Mouse (Mus musculus): ENCODE measurements around the gene Bri3bp.
A peak's percentile ranks its signal among the peaks of the same experiment; 100 is the strongest.
"Not testable (repeated sequence)": the region's sequence is repeated elsewhere in the genome, so short reads cannot be mapped to it uniquely, and the experiment has no call there.

The Bri3bp gene

DNA sequence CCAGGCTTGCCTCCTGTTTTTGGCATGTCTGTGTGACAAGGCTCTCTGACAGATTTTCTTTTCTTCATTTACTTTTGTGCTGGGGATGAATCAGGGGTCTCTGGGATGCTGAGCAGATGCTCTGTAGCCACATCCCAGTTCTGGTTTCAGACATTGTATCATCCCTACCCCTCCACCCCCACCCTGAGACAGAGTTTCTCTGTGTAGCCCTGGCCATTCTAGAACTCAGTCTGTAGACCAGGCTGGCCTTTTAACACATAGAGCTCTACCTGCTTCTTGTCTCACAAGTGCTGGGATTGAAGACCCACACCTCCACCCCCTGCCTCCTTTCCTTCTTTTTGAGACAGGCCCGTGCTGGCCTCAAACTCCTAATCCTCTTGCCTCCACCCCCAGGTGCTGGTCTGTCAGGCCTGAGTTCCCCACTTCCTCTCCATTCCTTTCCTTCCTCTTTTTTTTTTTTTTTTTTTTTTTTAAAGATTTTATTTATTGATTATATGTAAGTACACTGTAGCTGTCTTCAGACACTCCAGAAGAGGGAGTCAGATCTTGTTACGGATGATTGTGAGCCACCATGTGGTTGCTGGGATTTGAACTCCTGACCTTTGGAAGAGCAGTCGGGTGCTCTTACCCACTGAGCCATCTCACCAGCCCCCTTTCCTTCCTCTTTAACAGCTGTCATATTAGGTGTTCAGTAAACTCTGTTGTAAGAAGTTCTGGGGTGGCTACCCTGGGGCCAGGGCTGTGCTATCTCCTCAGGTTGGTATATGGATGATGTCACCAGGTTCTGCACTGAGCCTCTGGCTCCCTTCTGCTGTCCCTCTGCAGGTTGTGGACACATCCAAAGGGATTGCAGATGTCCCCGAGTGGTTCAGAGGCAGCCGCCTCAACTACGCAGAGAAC is 42.6 kb downstream of the Bri3bp start:
- DNase-seq (ENCODE audit: extremely low spot score, low spot score): no peak

DNA sequence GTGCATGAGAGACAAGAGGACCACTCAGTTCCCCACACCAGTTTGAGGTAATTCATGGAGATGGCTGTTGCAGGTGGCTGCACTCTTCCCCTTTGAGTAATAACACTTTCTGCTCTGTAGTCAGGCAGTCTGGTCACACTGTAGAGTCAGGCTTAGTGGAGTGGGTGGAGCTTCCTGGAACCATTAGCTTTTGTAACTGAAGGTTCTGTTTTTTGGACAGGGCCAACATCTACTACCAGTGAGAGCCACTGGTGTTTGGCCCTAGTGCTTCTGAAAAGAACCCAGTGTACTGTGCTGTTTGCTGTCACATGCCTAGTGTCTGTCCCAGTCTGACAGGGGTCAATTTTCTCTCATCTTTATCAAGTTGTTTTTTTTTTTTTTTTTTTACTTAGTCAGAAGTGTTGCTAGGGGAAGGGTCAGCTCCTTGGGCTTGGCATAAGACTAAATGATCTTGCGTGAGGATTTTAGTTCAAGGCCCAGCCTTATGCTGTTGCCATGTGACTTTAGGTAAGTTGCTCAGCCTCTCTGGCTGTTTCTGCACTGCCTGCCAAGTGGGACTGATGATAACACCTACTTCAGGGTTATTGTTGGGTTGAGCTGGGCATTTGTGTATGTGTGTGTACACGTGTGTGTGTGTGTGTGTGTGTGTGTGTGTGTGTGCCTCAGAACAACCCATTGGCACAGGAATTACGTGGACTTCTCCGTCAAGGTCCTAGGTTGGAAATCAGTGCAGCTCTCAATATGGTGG is 43.8 kb downstream of the Bri3bp start:
- no peak for DNase-seq (ENCODE audit: extremely low spot score, low spot score)

DNA sequence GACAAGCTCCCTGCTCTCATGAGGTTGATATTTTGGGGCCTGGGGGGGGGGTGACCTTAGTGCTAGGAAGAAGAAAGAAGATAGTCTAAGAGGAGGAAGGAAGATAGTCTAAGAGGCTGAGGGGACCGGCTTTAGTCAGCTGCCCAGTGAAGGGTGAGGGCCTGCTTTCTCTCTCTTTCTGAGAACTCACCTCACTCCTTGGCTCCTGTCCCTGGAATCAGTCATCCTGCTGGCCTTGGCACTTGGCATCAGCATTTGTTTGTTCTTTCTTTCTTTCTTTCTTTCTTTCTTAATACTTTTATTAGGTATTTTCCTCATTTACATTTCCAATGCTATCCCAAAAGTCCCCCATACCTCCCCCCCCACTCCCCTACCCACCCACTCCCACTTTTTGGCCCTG is 44.7 kb downstream of the Bri3bp start:
- no peak for DNase-seq (ENCODE audit: extremely low spot score, low spot score)

DNA sequence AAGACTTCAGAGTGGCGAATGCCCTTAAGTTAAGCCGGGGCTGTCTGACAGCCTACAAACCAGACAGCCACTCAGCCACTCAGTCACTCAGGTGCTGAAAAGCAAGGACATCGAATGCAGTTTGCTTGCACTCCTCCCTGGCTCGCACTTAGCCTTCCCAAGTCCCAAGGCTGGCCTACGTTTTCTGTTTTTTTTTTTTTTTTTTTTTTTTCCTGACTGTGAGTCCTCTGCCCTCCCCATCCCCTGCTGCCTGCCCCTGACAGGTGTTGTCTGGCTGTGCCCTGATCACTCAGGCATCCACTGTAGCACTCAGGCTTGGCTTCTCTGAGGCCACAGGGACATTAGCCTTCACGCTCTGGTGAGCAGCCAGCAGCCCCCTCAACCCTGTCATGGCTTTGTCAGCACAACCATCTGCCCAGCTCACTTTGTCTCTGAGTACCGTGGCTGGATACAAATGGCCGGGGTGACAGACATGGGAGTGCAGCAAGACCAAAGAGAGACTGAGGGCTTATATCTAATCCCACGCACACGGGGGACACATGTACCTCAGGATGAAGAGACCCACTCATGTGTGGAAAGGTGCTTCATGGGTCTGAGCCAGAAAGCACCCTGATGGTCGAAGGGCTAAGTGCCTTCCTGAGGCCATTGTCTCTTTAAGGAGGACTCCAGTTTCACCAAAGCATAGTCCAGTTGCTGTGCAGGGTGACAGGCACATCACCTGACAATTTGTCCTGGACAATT is 46.2 kb downstream of the Bri3bp start:
- no peak for DNase-seq (ENCODE audit: extremely low spot score, low spot score)

DNA sequence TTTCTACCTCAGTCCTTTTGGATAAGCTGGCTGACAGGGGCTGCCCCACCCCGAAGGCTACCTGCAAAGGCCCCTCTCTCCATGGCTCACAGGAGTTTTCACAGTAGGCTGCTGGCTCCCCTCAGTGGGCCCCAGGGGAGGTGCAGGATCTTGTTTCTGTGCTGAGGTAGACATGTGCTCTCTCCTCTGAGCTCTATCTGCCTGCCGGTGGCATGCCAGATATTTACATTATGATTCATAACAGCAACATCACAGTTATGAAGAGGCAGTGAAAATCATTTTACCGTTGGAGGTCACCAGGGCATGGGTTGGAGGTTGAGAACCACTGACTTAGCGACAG is 46.7 kb downstream of the Bri3bp start:
- DNase-seq (ENCODE audit: extremely low spot score, low spot score): no peak

DNA sequence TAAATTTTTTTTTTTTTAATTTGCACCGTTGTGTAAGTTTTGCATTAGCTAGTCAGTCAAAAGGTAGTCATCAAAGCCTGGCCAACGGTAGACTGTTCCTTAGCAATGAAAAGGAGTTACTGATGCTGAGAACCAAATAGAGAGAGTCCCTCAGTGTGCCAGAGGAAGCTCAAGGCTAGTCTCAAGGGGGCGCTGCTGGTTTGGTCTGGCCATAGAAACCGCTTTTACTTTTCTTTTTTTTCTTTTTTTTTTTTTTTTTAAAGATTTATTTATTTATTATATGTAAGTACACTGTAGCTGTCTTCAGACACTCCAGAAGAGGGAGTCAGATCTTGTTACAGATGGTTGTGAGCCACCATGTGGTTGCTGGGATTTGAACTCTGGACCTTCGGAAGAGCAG is 47.6 kb downstream of the Bri3bp start:
- DNase-seq (ENCODE audit: extremely low spot score, low spot score): not testable (repeated sequence)

DNA sequence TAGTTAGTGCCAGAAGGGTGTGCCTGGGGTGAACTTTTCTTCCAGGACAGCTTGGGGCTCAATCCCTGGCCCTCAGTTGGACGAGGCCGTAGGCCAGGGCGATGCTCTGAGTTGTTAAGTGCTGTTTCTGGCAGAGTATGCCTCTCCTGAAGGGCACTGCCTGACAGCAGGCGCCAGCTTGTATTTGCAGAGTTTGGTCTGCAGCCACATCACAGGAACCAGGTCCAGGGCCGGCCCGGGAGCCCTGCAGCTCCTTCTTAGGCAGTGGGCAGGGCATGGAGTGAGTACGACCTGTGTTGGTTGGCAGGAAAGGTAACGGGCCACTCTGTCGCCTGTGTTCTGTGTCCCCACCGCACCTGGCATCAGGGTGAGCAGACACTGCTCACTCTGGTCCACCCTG is 49.7 kb downstream of the Bri3bp start:
- DNase-seq (ENCODE audit: extremely low spot score, low spot score): no peak

DNA sequence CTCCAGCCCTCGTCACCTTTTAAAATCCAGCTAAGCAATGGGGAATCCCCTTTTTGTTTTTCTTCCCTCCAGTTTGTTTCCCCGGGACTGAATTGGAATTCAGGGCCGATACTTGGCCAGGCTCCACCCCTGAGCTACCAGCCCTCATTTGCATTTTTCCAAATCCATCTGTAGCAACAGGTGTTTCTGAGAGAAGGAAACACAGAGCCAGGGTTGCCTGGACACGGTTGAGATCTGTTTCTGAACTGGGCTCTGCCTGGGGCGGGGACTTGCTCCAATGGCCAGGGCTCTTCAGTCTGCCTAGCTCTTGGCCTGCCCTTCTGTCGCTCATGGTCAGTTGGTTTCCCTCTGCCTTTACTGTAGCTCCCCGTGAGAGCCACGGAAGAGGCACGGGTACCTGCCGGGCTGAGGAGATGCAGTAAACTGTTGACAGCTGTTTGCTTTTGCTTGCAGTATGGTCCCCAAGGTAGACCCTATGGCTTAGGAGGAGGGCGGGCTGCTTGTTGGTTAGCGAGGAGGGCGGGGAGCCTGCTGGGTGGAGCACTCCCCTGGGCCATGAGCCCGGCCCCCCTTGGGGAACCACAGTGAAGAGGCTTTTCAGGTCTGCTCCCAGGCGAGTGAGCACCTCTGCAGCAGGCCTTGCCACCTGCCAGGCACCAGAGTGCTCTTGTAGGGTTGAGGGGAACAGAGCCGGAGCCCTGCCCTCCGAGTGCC is 51.2 kb downstream of the Bri3bp start:
- no peak for DNase-seq (ENCODE audit: extremely low spot score, low spot score)

DNA sequence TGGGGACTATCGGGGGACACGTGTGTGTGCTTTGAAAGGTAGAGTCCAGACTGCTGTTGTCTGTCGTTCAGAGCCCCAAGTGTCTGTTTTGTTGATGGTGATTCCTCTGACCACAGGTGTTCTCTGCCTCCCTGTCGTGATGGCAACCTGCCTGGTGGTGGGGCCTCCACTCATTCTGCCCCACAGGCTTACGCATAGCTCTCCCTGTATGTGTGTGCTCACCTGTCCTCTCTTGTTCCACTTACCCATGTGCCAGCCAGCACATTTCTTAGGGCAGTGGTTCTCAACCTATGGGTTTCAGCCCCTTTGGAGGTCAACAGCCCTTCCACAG is 51.7 kb downstream of the Bri3bp start:
- no peak for DNase-seq (ENCODE audit: extremely low spot score, low spot score)

DNA sequence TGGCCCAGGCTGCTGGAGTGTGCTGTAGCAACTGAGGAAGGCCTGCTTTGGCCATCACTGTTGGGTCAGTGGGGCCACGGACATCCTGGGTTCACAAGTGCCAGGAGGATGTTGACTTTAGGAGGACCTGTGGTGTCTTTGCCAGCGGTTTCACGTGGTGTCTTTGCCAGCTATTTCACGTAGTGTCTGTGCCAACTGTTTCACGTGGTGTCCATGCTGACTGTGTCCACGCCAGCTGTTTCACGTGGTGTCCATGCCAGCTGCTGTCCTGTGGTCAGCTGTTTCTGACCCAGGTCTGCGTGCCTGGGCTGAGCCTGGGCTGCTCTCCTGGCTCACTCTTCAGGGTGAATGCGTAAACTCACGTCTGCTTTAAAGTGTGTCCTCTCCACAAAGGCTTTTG is 54.3 kb downstream of the Bri3bp start:
- no peak for DNase-seq (ENCODE audit: extremely low spot score, low spot score)

DNA sequence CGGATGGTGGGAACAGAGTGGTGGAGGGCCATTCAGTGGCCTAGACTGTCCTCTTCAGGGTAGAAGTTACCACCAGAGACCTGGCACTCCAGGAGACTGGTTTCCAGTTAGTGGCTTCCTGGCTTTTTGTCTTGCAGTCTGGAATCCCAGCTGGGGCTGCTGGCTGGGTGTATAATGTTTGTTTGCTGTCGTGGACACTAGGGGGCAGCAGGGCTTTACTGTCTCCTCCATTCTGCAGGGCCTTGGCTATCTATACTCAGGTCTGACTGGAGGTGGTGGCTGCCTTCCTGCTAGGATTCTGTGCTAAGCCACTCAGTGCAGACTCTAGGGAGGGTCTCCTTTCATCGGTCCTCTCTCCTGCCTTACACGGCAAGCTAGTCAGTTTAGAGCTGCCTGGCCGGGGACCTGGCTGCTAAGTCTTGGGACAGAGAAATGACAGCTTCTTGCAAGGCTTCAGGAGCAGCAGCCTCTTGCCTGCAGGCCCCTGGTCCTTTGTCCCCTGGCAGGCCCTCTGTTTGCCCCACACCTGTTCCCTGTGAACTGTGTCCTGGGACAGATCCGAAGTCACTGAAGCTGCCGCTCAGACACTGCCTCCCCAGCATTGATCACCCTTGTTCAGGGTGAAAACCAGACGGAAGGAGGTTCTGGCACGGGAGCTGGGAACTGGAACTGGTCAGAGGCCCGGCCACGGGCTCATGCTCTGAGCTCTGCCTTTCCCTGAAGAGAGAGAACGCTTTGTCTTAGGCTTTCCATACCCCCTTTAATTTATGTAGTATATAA is 56.6 kb downstream of the Bri3bp start:
- peak; percentile 44 for DNase-seq (ENCODE audit: extremely low spot score, low spot score)

DNA sequence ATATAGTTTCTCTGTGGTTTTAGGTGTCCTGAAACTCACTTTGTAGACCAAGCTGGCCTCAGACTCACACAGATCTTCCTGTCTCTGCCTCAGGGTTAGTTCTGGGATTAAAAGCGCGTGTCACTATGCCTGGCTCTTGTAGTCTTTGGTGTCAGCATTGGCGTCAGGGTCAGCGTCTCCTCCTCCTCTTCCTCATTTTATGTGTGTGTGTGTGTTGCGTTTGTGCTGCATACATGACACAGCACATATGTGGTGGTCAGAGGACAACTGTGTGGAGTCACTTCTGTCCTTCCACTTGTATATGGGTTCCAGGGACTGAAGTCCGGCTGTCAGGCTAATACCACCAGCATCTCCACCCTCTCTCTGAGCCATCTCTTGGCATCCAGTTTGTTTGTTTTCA is 60.1 kb downstream of the Bri3bp start:
- DNase-seq (ENCODE audit: extremely low spot score, low spot score): no peak

DNA sequence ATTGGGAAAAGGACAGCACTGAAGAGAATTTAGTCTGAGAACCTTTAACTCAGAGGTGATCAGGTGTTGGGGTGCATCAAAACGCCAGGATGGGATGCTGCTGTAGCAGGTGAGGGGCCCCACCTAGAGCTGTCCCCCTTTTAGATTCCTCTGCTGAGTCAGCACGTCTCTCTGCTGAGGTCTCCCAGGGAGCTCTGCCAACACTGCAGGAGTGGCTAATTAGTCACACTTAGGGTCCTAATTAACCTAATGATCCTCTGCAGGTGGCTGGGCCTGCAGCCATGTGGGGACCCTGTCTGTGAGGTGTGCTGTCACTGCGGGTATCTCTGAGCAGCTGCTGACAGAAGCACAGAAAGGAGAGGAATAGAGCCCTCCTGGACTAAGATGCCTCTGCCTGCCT is 60.8 kb downstream of the Bri3bp start:
- no peak for DNase-seq (ENCODE audit: extremely low spot score, low spot score)

DNA sequence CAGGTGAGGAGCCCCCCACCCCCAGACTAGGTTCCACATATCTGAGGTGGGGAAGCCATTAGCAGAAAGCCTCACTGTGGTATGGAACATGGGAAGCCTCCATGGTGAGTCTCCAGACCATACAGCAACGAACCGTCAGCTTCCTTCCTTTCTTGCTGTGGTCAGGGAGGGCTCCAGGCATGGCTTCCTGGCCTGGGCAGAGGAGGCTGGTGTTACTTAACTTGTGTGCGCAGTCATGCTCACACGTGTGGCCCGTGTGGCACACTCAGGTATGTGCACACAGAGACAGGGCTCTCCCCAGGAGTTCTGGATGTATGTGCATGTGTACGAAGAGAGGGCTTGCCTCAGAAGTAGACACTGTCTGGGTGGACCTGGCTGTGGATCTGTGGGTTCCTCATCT is 62.3 kb downstream of the Bri3bp start:
- no peak for DNase-seq (ENCODE audit: extremely low spot score, low spot score)

DNA sequence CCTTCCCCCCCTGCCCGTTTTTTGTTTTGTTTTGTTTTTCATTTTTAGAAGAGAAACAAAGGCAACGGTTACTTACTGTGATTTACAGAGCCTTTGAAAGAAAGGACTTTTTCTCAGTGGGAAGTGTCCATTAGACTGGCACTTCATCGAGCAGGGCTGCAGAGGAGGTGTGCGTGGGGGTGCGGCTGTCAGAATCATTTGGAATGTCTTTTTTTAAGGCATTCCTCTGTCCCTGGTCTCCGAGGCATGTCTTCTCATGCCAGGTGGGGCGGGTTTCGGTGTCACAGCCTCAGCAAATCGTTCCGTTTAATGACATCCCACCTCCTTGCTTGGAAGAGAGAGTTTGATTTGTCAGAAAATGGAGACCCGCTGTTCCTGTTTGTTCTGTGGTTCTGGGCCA is 63.3 kb downstream of the Bri3bp start:
- no peak for DNase-seq (ENCODE audit: extremely low spot score, low spot score)

DNA sequence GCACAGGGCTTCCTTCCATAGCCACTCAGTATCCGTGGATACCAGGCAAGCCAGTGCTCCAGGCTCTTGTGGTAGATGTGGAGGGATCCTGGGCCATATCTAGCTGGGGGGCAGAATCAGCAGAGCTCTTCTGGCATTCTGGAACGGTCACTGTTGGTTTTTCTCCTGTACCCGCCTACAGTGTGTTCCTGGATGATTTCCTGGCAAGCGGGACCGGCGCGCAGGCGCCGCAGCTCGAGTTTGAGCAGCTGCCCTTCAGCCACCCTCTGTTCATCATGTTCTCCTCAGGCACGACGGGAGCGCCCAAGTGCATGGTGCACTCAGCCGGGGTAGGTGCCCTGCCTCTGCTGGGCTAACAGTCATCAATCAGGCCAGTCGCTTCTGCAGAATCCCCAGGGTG is 64.6 kb downstream of the Bri3bp start:
- no peak for DNase-seq (ENCODE audit: extremely low spot score, low spot score)

DNA sequence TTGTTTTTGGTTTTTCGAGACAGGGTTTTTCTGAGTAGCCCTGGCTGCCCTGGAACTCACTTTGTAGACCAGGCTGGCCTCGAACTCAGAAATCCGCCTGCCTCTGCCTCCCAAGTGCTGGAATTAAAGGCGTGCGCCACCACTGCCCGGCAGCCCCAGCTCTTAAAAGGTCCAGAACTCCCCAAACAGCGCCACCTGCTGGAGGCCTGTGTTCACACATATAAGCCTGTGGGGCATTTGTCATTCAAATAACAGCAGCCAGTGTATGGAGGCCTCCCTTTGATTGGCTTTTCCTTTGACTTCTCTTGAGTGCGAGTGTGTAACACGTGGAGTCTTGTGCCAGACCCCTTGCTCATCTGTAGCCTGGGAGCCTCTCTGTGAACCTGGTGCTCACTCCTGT is 66.2 kb downstream of the Bri3bp start:
- no peak for DNase-seq (ENCODE audit: extremely low spot score, low spot score)

DNA sequence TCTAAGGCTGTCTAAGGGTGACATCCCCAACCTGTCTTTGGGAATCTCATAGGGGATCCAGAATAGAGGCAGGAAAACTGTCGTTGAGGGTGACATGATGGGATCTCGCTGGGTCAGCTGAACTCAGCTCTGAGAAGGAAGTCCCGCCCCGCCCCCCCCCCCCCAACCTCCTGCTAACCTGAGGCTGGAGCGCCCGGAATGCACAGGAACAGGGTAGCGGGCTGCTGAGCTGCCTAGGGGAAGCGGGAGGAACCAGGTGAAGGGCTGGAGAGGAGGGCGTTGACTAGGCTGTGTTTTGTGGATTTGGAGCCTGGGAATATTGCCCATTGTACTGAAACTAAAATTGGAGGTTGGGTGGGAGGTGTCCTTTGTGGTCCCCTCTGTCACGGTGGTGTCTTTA is 66.6 kb downstream of the Bri3bp start:
- no peak for DNase-seq (ENCODE audit: extremely low spot score, low spot score)

DNA sequence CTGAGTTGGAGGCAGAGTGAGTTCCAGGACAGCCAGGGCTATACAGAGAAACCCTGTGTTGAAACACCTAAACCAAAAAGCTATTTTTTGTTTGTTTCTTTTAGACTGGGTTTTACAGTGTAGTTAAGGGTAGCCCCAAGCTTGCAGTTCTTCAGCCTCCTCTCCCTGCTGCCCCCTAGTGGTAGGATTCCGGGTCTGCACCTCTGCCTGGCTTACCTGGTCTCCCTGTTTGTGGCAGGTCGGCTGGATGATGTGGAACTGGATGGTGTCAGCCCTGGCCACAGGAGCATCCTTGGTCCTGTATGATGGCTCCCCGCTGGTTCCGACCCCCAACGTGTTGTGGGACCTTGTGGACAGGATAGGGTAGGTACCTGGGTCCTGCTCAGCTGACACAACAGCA is 68.2 kb downstream of the Bri3bp start:
- peak; percentile 61 for DNase-seq (ENCODE audit: extremely low spot score, low spot score)
